In the genomic region with DNA sequence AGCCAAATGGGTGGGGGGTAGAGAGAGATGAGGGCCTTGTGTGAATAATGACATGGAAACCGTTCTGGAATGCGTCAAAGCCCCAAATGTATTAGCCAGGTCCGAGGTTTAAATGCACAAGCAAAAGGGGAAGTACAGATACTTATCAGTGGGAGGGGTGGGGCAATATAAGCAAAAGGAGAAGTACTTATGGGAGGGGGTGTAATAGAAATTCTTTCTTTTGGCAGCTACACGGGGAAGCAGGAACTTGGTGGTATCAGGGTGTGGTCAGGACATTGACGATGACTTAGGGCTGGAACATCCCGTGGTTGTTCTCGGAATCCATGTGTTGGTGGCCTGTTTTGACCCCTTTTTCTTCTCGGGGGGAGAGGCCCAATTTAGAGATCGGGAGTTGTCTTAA, we compare ENCODE assay signal across 40 mouse cellular contexts. TPM values are rescaled to one million over a fixed set of nuclear protein-coding genes. Genes with fewer than 3 reads are reported as not detected.
"Had no signal": no experiment of that assay in that cellular context is flagged by ENCODE, and none has a peak within 500 bp of the region (broad histone marks: within the 10 kb centered on the region; RNA-seq: fewer than 3 reads in every experiment).

No protein-coding gene starts in this region.

RNA-seq across cellular contexts. Expression of a gene that starts 1.0 kb away (rescaled TPM):
- total RNA-seq: left cerebral cortex, postnatal 10 days; left cerebral cortex, postnatal 14 days; left cerebral cortex, postnatal 25 days; left cerebral cortex, postnatal 36 days; left cerebral cortex, postnatal 4 days; liver, adult 2 months; megakaryocyte progenitor cell, adult 5-6 weeks; megakaryocyte, adult 5-6 weeks; megakaryocyte-erythroid progenitor cell, adult 5-6 weeks; midbrain, postnatal 0 days; monocyte, adult 5-6 weeks had no signal
- polyA plus RNA-seq: limb, embryonic 10.5 days; limb, embryonic 11.5 days; limb, embryonic 12.5 days; limb, embryonic 13.5 days; limb, embryonic 14.5 days; limb, embryonic 15.5 days; liver, adult 2 months; liver, embryonic 11.5 days; liver, embryonic 12.5 days; liver, embryonic 13.5 days; liver, embryonic 14.5 days; liver, embryonic 15.5 days; liver, embryonic 16.5 days; liver, postnatal 0 days; lung, adult 2 months; lung, embryonic 14.5 days; lung, embryonic 15.5 days; lung, embryonic 16.5 days; lung, postnatal 0 days; macrophage; midbrain, embryonic 10.5 days; midbrain, embryonic 11.5 days; midbrain, embryonic 12.5 days; midbrain, embryonic 13.5 days; midbrain, embryonic 14.5 days; midbrain, embryonic 15.5 days; midbrain, embryonic 16.5 days; midbrain, postnatal 0 days; myocyte; neural tube, embryonic 11.5 days; neural tube, embryonic 12.5 days had no signal

RNA-seq across cellular contexts. Expression of a gene that starts 11.1 kb away (rescaled TPM):
- total RNA-seq: left cerebral cortex, postnatal 10 days; left cerebral cortex, postnatal 14 days; left cerebral cortex, postnatal 25 days; left cerebral cortex, postnatal 36 days; left cerebral cortex, postnatal 4 days; liver, adult 2 months; megakaryocyte progenitor cell, adult 5-6 weeks; megakaryocyte, adult 5-6 weeks; megakaryocyte-erythroid progenitor cell, adult 5-6 weeks; midbrain, postnatal 0 days; monocyte, adult 5-6 weeks had no signal
- polyA plus RNA-seq: limb, embryonic 10.5 days; limb, embryonic 11.5 days; limb, embryonic 12.5 days; limb, embryonic 13.5 days; limb, embryonic 14.5 days; limb, embryonic 15.5 days; liver, adult 2 months; liver, embryonic 11.5 days; liver, embryonic 12.5 days; liver, embryonic 13.5 days; liver, embryonic 14.5 days; liver, embryonic 15.5 days; liver, embryonic 16.5 days; liver, postnatal 0 days; lung, adult 2 months; lung, embryonic 14.5 days; lung, embryonic 15.5 days; lung, embryonic 16.5 days; lung, postnatal 0 days; macrophage; midbrain, embryonic 10.5 days; midbrain, embryonic 11.5 days; midbrain, embryonic 12.5 days; midbrain, embryonic 13.5 days; midbrain, embryonic 14.5 days; midbrain, embryonic 15.5 days; midbrain, embryonic 16.5 days; midbrain, postnatal 0 days; myocyte; neural tube, embryonic 11.5 days; neural tube, embryonic 12.5 days had no signal

RNA-seq across cellular contexts. Expression of a gene that starts 15.1 kb away (rescaled TPM):
- total RNA-seq: left cerebral cortex, postnatal 10 days; left cerebral cortex, postnatal 14 days; left cerebral cortex, postnatal 25 days; left cerebral cortex, postnatal 36 days; left cerebral cortex, postnatal 4 days; liver, adult 2 months; megakaryocyte progenitor cell, adult 5-6 weeks; megakaryocyte, adult 5-6 weeks; megakaryocyte-erythroid progenitor cell, adult 5-6 weeks; midbrain, postnatal 0 days; monocyte, adult 5-6 weeks had no signal
- polyA plus RNA-seq: limb, embryonic 10.5 days; limb, embryonic 11.5 days; limb, embryonic 12.5 days; limb, embryonic 13.5 days; limb, embryonic 14.5 days; limb, embryonic 15.5 days; liver, adult 2 months; liver, embryonic 11.5 days; liver, postnatal 0 days; lung, adult 2 months; lung, embryonic 14.5 days; lung, embryonic 15.5 days; lung, embryonic 16.5 days; lung, postnatal 0 days; macrophage; midbrain, embryonic 11.5 days; midbrain, embryonic 12.5 days; midbrain, embryonic 13.5 days; midbrain, embryonic 14.5 days; midbrain, embryonic 15.5 days; midbrain, embryonic 16.5 days; midbrain, postnatal 0 days; myocyte; neural tube, embryonic 11.5 days; neural tube, embryonic 12.5 days had no signal

RNA-seq across cellular contexts. Expression of a gene that starts 30.5 kb away (rescaled TPM):
- total RNA-seq: left cerebral cortex, postnatal 10 days; left cerebral cortex, postnatal 25 days; liver, adult 2 months; megakaryocyte, adult 5-6 weeks; megakaryocyte-erythroid progenitor cell, adult 5-6 weeks; midbrain, postnatal 0 days; monocyte, adult 5-6 weeks had no signal
- polyA plus RNA-seq: limb, embryonic 10.5 days; limb, embryonic 11.5 days; limb, embryonic 12.5 days; limb, embryonic 13.5 days; limb, embryonic 14.5 days; limb, embryonic 15.5 days; liver, adult 2 months; liver, embryonic 11.5 days; liver, embryonic 12.5 days; liver, embryonic 13.5 days; liver, embryonic 14.5 days; liver, embryonic 15.5 days; liver, embryonic 16.5 days; liver, postnatal 0 days; lung, adult 2 months; lung, embryonic 14.5 days; lung, embryonic 15.5 days; lung, embryonic 16.5 days; lung, postnatal 0 days; macrophage; midbrain, embryonic 10.5 days; midbrain, embryonic 11.5 days; midbrain, embryonic 12.5 days; midbrain, embryonic 13.5 days; midbrain, embryonic 14.5 days; midbrain, embryonic 15.5 days; midbrain, embryonic 16.5 days; midbrain, postnatal 0 days; myocyte; neural tube, embryonic 11.5 days; neural tube, embryonic 12.5 days had no signal

RNA-seq across cellular contexts. Expression of a gene that starts 43.4 kb away (rescaled TPM):
- total RNA-seq: left cerebral cortex, postnatal 10 days; left cerebral cortex, postnatal 14 days; left cerebral cortex, postnatal 25 days; left cerebral cortex, postnatal 36 days; left cerebral cortex, postnatal 4 days; liver, adult 2 months; megakaryocyte progenitor cell, adult 5-6 weeks; megakaryocyte, adult 5-6 weeks; megakaryocyte-erythroid progenitor cell, adult 5-6 weeks; midbrain, postnatal 0 days; monocyte, adult 5-6 weeks had no signal
- polyA plus RNA-seq: limb, embryonic 10.5 days; limb, embryonic 11.5 days; limb, embryonic 12.5 days; limb, embryonic 13.5 days; limb, embryonic 14.5 days; limb, embryonic 15.5 days; liver, adult 2 months; liver, embryonic 11.5 days; liver, embryonic 12.5 days; liver, embryonic 13.5 days; liver, embryonic 14.5 days; liver, embryonic 15.5 days; liver, embryonic 16.5 days; liver, postnatal 0 days; lung, adult 2 months; lung, embryonic 14.5 days; lung, embryonic 15.5 days; lung, embryonic 16.5 days; lung, postnatal 0 days; macrophage; midbrain, embryonic 10.5 days; midbrain, embryonic 11.5 days; midbrain, embryonic 12.5 days; midbrain, embryonic 13.5 days; midbrain, embryonic 14.5 days; midbrain, embryonic 15.5 days; midbrain, embryonic 16.5 days; midbrain, postnatal 0 days; myocyte; neural tube, embryonic 11.5 days; neural tube, embryonic 12.5 days had no signal
